Mouse (Mus musculus) liver, postnatal 0 days (tissue): ENCODE results near the gene Lgsn. TPM values are rescaled to one million over a fixed set of nuclear protein-coding genes. Genes with fewer than 3 reads are reported as not detected.

ENCODE experiments used
- ATAC-seq: fragments of 200-750 bp; cut with Nextera tagmentation; 2 replicates; pipeline ENCODE4 v1.8.0; 2017; ENCODE audit warnings: mild to moderate bottlenecking, moderate library complexity
- DNase-seq: peaks from one replicate; pipeline ENCODE4 v3.0.0-alpha.2; 2016
- H3K27ac ChIP-seq: fragments of 300-500 bp; sonication (generic); 2 replicates; pipeline ENCODE4 v1.5.1; 2014; ENCODE audit warnings: antibody characterized with exemption, moderate library complexity, mild to moderate bottlenecking, low read depth
- H3K27me3 ChIP-seq: fragments of 300-500 bp; sonication (generic); 2 replicates; pipeline ENCODE4 v1.6.1; 2014; ENCODE audit warnings: low read length, control low read depth, mixed read lengths; ENCODE audit not compliant: insufficient read depth
- H3K36me3 ChIP-seq: fragments of 300-500 bp; sonication (generic); replicated peaks from 2 replicates; pipeline ENCODE4 v1.6.1; 2014; ENCODE audit warnings: mild to moderate bottlenecking, control low read depth, low read length, moderate library complexity, mixed read lengths; ENCODE audit not compliant: insufficient read depth
- H3K4me1 ChIP-seq: fragments of 300-500 bp; sonication (generic); 2 replicates; pipeline ENCODE4 v1.6.1; 2014; ENCODE audit warnings: antibody characterized with exemption, mild to moderate bottlenecking, control low read depth; ENCODE audit not compliant: insufficient read depth
- H3K4me2 ChIP-seq: fragments of 300-500 bp; sonication (generic); 2 replicates; pipeline ENCODE4 v1.6.1; 2014; ENCODE audit warnings: low read depth, mild to moderate bottlenecking, low read length, moderate library complexity, mixed read lengths
- H3K4me3 ChIP-seq: fragments of 300-500 bp; sonication (generic); 2 replicates; pipeline ENCODE4 v1.5.1; 2014; ENCODE audit warnings: low read depth, low read length
- H3K9ac ChIP-seq: fragments of 300-500 bp; sonication (generic); replicated peaks from 2 replicates; pipeline ENCODE4 v1.6.1; 2014; ENCODE audit warnings: mild to moderate bottlenecking, moderate library complexity
- H3K9me3 ChIP-seq: fragments of 300-500 bp; sonication (generic); 2 replicates; pipeline ENCODE4 v1.6.1; 2016; ENCODE audit warnings: mild to moderate bottlenecking, control low read depth, low read length, mixed read lengths
- CTCF ChIP-seq: sonication (generic); IDR thresholded peaks from 2 replicates; pipeline ENCODE4 v1.5.1; 2016; ENCODE audit warnings: antibody characterized with exemption, low read depth
- EP300 ChIP-seq: IDR thresholded peaks from 2 replicates; pipeline ENCODE4 v1.6.1; 2016; ENCODE audit warnings: antibody characterized with exemption, low read depth, mild to moderate bottlenecking
- WGBS: fragments of 180-500 bp; shearing (Covaris S2); extraction: QIAGEN DNeasy Blood & Tissue Kit; methylation state at CpG from one replicate; pipeline ENCODE4 v1.1.7; 2014; ENCODE audit not compliant: insufficient replicate concordance; 5-methylcytosine and 5-hydroxymethylcytosine counted together
- polyA plus RNA-seq: library from polyadenylated mRNA; unstranded; fragments of >200 nt; fragmentation: Nextera tagmentation; extraction: Ambion mirVana; gene quantifications from 2 replicates; pipeline ENCODE4 v1.2.1, GENCODE M21; 2015

Gene Lgsn
- polyA plus RNA-seq, 1 experiment from 2014 or later = not detected

DNA sequence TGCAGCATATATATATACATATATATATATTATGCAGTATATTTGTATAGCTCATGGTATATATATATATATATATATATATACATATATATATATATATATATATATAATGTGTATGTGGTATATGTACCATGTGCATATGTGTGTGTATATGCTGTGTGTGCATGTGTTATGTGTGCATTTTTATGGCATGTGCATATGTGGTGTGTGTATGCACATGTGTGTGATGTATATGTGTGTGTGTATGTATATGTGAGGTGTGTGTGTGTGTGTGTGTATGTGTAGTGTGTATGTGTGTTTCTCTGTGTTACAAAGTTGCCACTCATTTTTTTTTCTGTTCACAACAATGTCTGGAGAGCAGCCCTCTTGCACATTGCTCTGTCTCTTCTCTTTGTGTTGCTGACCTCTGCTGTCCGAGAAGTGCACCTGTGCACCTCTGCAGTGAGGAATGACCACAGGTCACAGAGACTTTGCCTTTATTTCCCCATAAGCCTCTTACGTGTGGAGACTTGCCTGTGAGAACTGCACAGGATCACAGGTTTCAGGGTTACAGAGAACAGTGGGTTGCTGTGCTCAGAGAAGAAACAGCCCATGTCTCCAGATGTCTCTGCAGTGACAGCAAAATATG lies 23.3 kb upstream of the Lgsn start:
- peak; percentile 16 for DNase-seq
- no peaks in the 10 kb centered on the region; the same call in 1 of the 2 replicates for H3K4me1 ChIP-seq
- H3K4me3 ChIP-seq = no peak overlapping the region
- no peak overlapping the region for H3K27ac ChIP-seq
- ATAC-seq = peak; percentile 71
- H3K9me3 ChIP-seq = no peaks in the 10 kb centered on the region
- no peak overlapping the region for H3K9ac ChIP-seq
- no peak overlapping the region for H3K4me2 ChIP-seq
- no peaks in the 10 kb centered on the region for H3K27me3 ChIP-seq
- TF ChIP-seq CTCF (peak; percentile 67), EP300 (no peak)
- no peaks in the 10 kb centered on the region for H3K36me3 ChIP-seq
- 42% methylated on average over 2 of the region's 2 CpGs for WGBS

- peak; percentile 85 for ATAC-seq
- Histone ChIP-seq H3K9ac (no peak overlapping the region), H3K27ac (no peak overlapping the region), H3K4me1 (no peaks in the 10 kb centered on the region; the same call in 1 of the 2 replicates), H3K27me3 (no peaks in the 10 kb centered on the region), H3K4me3 (no peak overlapping the region), H3K36me3 (no peaks in the 10 kb centered on the region), H3K4me2 (no peak overlapping the region; the same call in 1 of the 2 replicates), H3K9me3 (no peaks in the 10 kb centered on the region)
- 10% methylated on average over 7 of the region's 7 CpGs for WGBS
- TF ChIP-seq EP300 (no peak), CTCF (peak; percentile 81)
- peak; percentile 53 for DNase-seq
These were observed 22.3 kb upstream of the Lgsn start for GRCm38 (mm10) chr1:31153793-31154349.

DNA sequence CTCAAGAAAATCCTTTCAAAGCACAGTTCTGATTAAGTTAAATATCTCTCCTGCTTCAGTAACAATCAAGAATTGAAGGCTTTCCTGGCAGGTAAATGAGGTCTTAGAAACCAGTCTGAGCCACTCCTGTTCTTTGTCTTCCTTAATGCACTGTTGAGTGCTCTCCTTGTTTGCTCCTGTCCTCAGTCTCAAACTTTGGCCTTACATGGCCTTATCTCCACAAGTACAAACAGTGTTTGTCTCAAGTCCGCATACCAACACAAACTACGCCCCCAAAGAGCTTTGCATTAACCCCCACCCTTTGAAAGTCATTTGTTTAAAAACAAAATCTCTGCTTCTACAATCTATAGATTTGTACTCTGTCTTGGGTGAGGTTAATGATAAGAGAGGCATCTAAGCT lies 20.0 kb upstream of the Lgsn start:
- no peak for ATAC-seq
- TF ChIP-seq CTCF = no peak
- TF ChIP-seq EP300 = no peak

GRCm38 (mm10) chr1:31156884-31157283 lies 19.3 kb upstream of the Lgsn start:
- no peak overlapping the region for H3K4me3 ChIP-seq
- no peaks in the 10 kb centered on the region for H3K4me1 ChIP-seq
- H3K9me3 ChIP-seq = no peaks in the 10 kb centered on the region
- no peaks in the 10 kb centered on the region for H3K36me3 ChIP-seq
- no peaks in the 10 kb centered on the region for H3K27me3 ChIP-seq
- TF ChIP-seq EP300 (no peak), CTCF (no peak)
- H3K27ac ChIP-seq = no peak overlapping the region
- no peak overlapping the region for H3K4me2 ChIP-seq
- WGBS = 60% methylated on average over 2 of the region's 2 CpGs
- no peak overlapping the region for H3K9ac ChIP-seq
- ATAC-seq (no peak), DNase-seq (no peak)

More for the DNA sequence above, 20.0 kb upstream of the Lgsn start:
- H3K27ac ChIP-seq = no peak overlapping the region
- 54% methylated on average over 2 of the region's 2 CpGs for WGBS
- DNase-seq = no peak
- H3K4me1 ChIP-seq = no peaks in the 10 kb centered on the region
- H3K27me3 ChIP-seq = no peaks in the 10 kb centered on the region
- H3K36me3 ChIP-seq = no peaks in the 10 kb centered on the region
- no peaks in the 10 kb centered on the region for H3K9me3 ChIP-seq
- H3K4me3 ChIP-seq = no peak overlapping the region
- no peak overlapping the region for H3K9ac ChIP-seq
- H3K4me2 ChIP-seq = no peak overlapping the region

GRCm38 (mm10) chr1:31164527-31165189 lies 11.5 kb upstream of the Lgsn start:
- Histone ChIP-seq H3K27ac (no peak overlapping the region), H3K36me3 (no peaks in the 10 kb centered on the region), H3K4me2 (no peak overlapping the region), H3K27me3 (no peaks in the 10 kb centered on the region), H3K9ac (no peak overlapping the region), H3K4me1 (no peaks in the 10 kb centered on the region), H3K9me3 (no peaks in the 10 kb centered on the region), H3K4me3 (no peak overlapping the region)
- no peak for TF ChIP-seq EP300
- no peak for TF ChIP-seq CTCF
- 74% methylated on average over 18 of the region's 18 CpGs for WGBS
- ATAC-seq = no peak
- DNase-seq = no peak

DNA sequence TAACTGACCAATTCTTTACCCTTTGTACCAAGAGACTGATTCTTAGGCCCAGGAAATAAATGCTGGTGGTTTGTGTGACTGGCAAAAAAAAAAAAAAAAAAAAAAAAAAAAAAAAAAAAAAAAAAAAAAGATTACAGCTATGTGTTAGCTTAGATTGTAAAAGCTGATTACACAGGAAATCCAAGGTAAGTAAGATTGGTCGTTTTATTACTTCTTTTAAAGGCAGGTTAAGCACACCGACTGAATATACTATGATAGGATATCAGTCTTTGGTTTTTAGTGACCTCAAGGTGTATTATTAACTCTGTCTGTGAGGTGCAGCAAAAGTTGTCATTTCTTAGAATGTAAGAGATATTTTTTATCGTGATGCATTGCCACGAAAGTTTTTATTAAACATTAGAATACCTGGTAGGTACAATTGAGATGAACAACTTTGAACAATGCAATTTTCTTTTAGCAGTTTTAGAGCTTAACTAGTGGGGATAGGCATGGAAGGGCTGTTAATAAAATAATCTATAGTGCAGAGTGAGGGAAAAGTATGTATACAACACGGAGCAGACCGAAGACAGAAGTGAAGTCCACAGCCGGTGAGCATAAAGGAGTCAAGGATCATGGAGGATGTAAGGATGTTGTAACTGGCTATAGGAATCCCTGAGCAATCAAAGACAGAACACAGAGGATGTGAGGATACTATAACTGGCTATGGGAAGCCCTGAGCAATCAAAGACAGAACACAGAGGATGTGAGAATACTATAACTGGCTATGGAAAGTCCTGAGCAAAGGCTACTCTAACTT lies 10.7 kb upstream of the Lgsn start:
- ATAC-seq (no peak), DNase-seq (no peak)
- Histone ChIP-seq H3K27me3 (no peaks in the 10 kb centered on the region), H3K9me3 (no peaks in the 10 kb centered on the region), H3K27ac (no peak overlapping the region), H3K4me3 (no peak overlapping the region), H3K4me2 (no peak overlapping the region), H3K4me1 (no peaks in the 10 kb centered on the region), H3K9ac (no peak overlapping the region), H3K36me3 (no peaks in the 10 kb centered on the region)
- TF ChIP-seq CTCF = no peak
- TF ChIP-seq EP300 = no peak
- WGBS = 77% methylated on average over 7 of the region's 7 CpGs
